Mouse (Mus musculus): ENCODE measurements around the gene Olfr640.

DNA sequence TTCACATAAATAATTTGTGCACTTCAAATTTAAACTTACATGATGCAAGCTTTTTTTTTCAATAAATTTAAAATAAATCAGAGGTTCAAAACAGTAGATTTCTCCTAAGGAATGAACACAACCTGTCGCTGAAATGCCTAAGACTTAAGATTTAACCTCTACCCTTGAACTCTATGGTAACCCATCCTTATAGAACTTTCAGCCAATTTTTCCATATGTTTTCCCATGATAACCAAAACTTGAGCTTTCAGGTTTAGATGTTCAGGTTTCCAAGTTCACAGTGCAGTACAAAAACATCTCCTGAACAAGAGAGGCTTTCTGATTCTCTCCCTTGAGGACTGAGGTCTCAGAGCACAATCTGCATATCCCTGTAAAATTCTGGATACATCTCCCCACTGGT, 54.5 kb downstream of the Olfr640 start, which contains the start of gene Olfr635:
- TF ChIP-seq CTCF (IDR thresholded peaks at IDR 0.05; ENCODE audit: insufficient read depth, low read depth, low read length): no peak
- TF ChIP-seq POLR2A (IDR thresholded peaks at IDR 0.05; ENCODE audit: insufficient read depth, low read depth, low read length): no peak

All from olfactory bulb, adult 2 months (tissue).